Mouse (Mus musculus) small intestine, adult 2 months (tissue): ENCODE measurements at regions not wholly inside any gene's neighbourhood (a gene's known extent, or its start where the extent isn't known, plus 50 kb on each side); places are given as distances from the start of the nearest gene placed in this dataset.

Experiments
- CTCF ChIP-seq: fragments of 200-500 bp; IDR thresholded peaks from 2 replicates; pipeline ENCODE4 v1.5.1; 2012; ENCODE audit warnings: low read depth, mild to moderate bottlenecking, control low read depth, inconsistent platforms, low read length, moderate library complexity, mixed read lengths; ENCODE audit not compliant: insufficient replicate concordance, insufficient read length; ENCODE audit errors: extremely low read depth
- POLR2A ChIP-seq: fragments of 200-500 bp; IDR thresholded peaks from 2 replicates; pipeline ENCODE4 v1.6.1; 2012; ENCODE audit warnings: low read depth, mild to moderate bottlenecking, control low read depth, inconsistent platforms, low read length, moderate library complexity

GRCm38 (mm10) chr14:33821436-33821835 lies 102.0 kb upstream of the Gdf10 start:
- TF ChIP-seq CTCF (no peak), POLR2A (no peak)
